8 mouse cellular contexts compared by ENCODE assay signal in genomic region chr17:27799771-27800584, GRCm38 (mm10). TPM values are rescaled to one million over a fixed set of nuclear protein-coding genes. Genes with fewer than 3 reads are reported as not detected.
DNase-seq lines count a peak whose midpoint lies in the region; ATAC-seq lines count a peak whose summit lies in the region.

No protein-coding gene starts in this region.

- ATAC-seq in forebrain, embryonic 14.5 days, result no peak
- no peak for ATAC-seq in midbrain, embryonic 15.5 days (replicated peaks)

- H3K36me3 ChIP-seq in forebrain, embryonic 14.5 days (ENCODE audit: control insufficient read depth, insufficient read depth, low read length), result no peaks in the 10 kb centered on the region
- no peaks in the 10 kb centered on the region for H3K36me3 ChIP-seq in midbrain, embryonic 15.5 days (replicated peaks)

- H3K4me3 ChIP-seq in forebrain, embryonic 14.5 days (ENCODE audit: low read depth, low read length), result no peak overlapping the region
- H3K4me3 ChIP-seq in midbrain, embryonic 15.5 days, result no peak overlapping the region

- peak; percentile 42 to 46 for DNase-seq in urinary bladder, postnatal 36 days (ENCODE audit: low spot score in 2 of 2)
- DNase-seq in urinary bladder, postnatal 10 days (ENCODE audit: low spot score), result no peak
- peak; percentile 4 for DNase-seq in forebrain, embryonic 14.5 days (ENCODE audit: low spot score)
- peak; percentile 52 to 79 for DNase-seq in kidney, postnatal 25 days
- DNase-seq in right cerebral cortex, adult 18-20 months, result no peak
- DNase-seq in spleen, postnatal 36 days (ENCODE audit: low spot score in 2 of 2), result no peak
- DNase-seq in cerebellum, adult 11-12 months, result no peak

- H3K4me1 ChIP-seq in forebrain, embryonic 14.5 days (ENCODE audit: control insufficient read depth, insufficient read depth, low read length), result peaks cover 22% of the 10 kb centered on the region
- H3K4me1 ChIP-seq in midbrain, embryonic 15.5 days, result peaks cover 37% of the 10 kb centered on the region

- no peak overlapping the region for H3K4me2 ChIP-seq in forebrain, embryonic 14.5 days (ENCODE audit: low read length)
- no peak overlapping the region for H3K4me2 ChIP-seq in midbrain, embryonic 15.5 days

- H3K9ac ChIP-seq in forebrain, embryonic 14.5 days (ENCODE audit: low read length), result 0 out of 2 replicates have a peak overlapping the region, but pooled peaks have one; percentile 25
- H3K9ac ChIP-seq in midbrain, embryonic 15.5 days, result no peak overlapping the region; the same call in 1 of the 2 replicates

- H3K27me3 ChIP-seq in forebrain, embryonic 14.5 days (replicated peaks; ENCODE audit: control insufficient read depth, insufficient read depth, low read length), result no peaks in the 10 kb centered on the region
- no peaks in the 10 kb centered on the region for H3K27me3 ChIP-seq in midbrain, embryonic 15.5 days (replicated peaks)

- H3K9me3 ChIP-seq in forebrain, embryonic 14.5 days (replicated peaks; ENCODE audit: control insufficient read depth, low read length), result no peaks in the 10 kb centered on the region
- H3K9me3 ChIP-seq in midbrain, embryonic 15.5 days, result no peaks in the 10 kb centered on the region

- WGBS in forebrain, embryonic 14.5 days, result 62% methylated on average over 16 of the region's 16 CpGs
- 50% methylated on average over 16 of the region's 16 CpGs for WGBS in midbrain, embryonic 15.5 days

- H3K27ac ChIP-seq in forebrain, embryonic 14.5 days (ENCODE audit: low read depth, low read length), result peak overlapping the region; percentile 66
- H3K27ac ChIP-seq in midbrain, embryonic 15.5 days, result peak overlapping the region; percentile 75

RNA-seq across cellular contexts. Expression of gene D17Wsu92e, which starts 20.5 kb away (rescaled TPM):
- 9.8 and 10.2 TPM in 2 replicates for polyA plus RNA-seq in forebrain, embryonic 14.5 days (2014; fragmentation: Nextera tagmentation; extraction: Ambion mirVana)
- polyA plus RNA-seq in midbrain, embryonic 15.5 days (2015; fragmentation: Nextera tagmentation; extraction: Ambion mirVana), result 10.9 and 11.4 TPM in 2 replicates

RNA-seq across cellular contexts. Expression of gene Snrpc, which starts 38.0 kb away (rescaled TPM):
- 301 and 338 TPM in 2 replicates for polyA plus RNA-seq in forebrain, embryonic 14.5 days (2014; fragmentation: Nextera tagmentation; extraction: Ambion mirVana)
- 204 and 212 TPM in 2 replicates for polyA plus RNA-seq in midbrain, embryonic 15.5 days (2015; fragmentation: Nextera tagmentation; extraction: Ambion mirVana)

RNA-seq across cellular contexts. Expression of gene Uhrf1bp1, which starts 56.3 kb away (rescaled TPM):
- 4.3 and 5.3 TPM in 2 replicates for polyA plus RNA-seq in forebrain, embryonic 14.5 days (2014; fragmentation: Nextera tagmentation; extraction: Ambion mirVana)
- 7.0 and 7.1 TPM in 2 replicates for polyA plus RNA-seq in midbrain, embryonic 15.5 days (2015; fragmentation: Nextera tagmentation; extraction: Ambion mirVana)

Comparison
In these comparisons a context has a peak if more than half of its experiments do, and no peak if none do; other contexts are left out.
1. DNase-seq: peak in urinary bladder, postnatal 36 days (2 of 2), forebrain, embryonic 14.5 days (single experiment) and kidney, postnatal 25 days (2 of 2); none in urinary bladder, postnatal 10 days (single experiment), right cerebral cortex, adult 18-20 months (single experiment), spleen, postnatal 36 days (0 of 2) and cerebellum, adult 11-12 months (single experiment).